Mouse (Mus musculus): Measurements from ENCODE around the gene Vwa1. TPM values are rescaled to one million over a fixed set of nuclear protein-coding genes. Genes with fewer than 3 reads are reported as not detected.
A peak's percentile ranks its signal among the peaks of the same experiment; 100 is the strongest.

Gene Vwa1
- polyA plus RNA-seq, 1 experiment from 2014 or later: 0.34 TPM

GRCm38 (mm10) chr4:155785246-155785645 lies 10.7 kb upstream of the Vwa1 start:
- Histone ChIP-seq H3K9me3 (replicated peaks; ENCODE audit: control insufficient read depth, low read length) (no peaks in the 10 kb centered on the region), H3K9ac (ENCODE audit: low read depth, low read length) (no peak overlapping the region), H3K4me1 (ENCODE audit: control insufficient read depth, low read depth, low read length) (peaks cover 9% of the 10 kb centered on the region), H3K27ac (ENCODE audit: low read length) (no peak overlapping the region), H3K4me3 (ENCODE audit: low read depth, low read length) (no peak overlapping the region), H3K36me3 (ENCODE audit: control insufficient read depth, insufficient read depth) (no peaks in the 10 kb centered on the region), H3K27me3 (ENCODE audit: control insufficient read depth, insufficient read depth, low read depth, low read length) (peaks cover 4% of the 10 kb centered on the region; the same call in 1 of the 2 replicates), H3K4me2 (ENCODE audit: low read depth, low read length) (no peak overlapping the region)
- 73% methylated on average over 10 of the region's 10 CpGs for WGBS (ENCODE audit: insufficient replicate concordance)
- ATAC-seq (ENCODE audit: low read depth): no peak

GRCm38 (mm10) chr4:155784081-155784701 lies 9.7 kb upstream of the Vwa1 start:
- H3K4me1 ChIP-seq (ENCODE audit: control insufficient read depth, low read depth, low read length): peaks cover 9% of the 10 kb centered on the region
- peaks cover 4% of the 10 kb centered on the region; the same call in 1 of the 2 replicates for H3K27me3 ChIP-seq (ENCODE audit: control insufficient read depth, insufficient read depth, low read depth, low read length)
- peak; percentile 74 for ATAC-seq (ENCODE audit: low read depth)
- H3K27ac ChIP-seq (ENCODE audit: low read length): peak overlapping the region; percentile 62
- WGBS (ENCODE audit: insufficient replicate concordance): 0% methylated on average over 52 of the region's 52 CpGs
- H3K4me3 ChIP-seq (ENCODE audit: low read depth, low read length): peak overlapping the region; percentile 68
- no peaks in the 10 kb centered on the region for H3K36me3 ChIP-seq (ENCODE audit: control insufficient read depth, insufficient read depth)
- no peaks in the 10 kb centered on the region for H3K9me3 ChIP-seq (replicated peaks; ENCODE audit: control insufficient read depth, low read length)
- peak overlapping the region; percentile 69 for H3K9ac ChIP-seq (ENCODE audit: low read depth, low read length)
- H3K4me2 ChIP-seq (ENCODE audit: low read depth, low read length): peak overlapping the region; percentile 93

- 39% methylated on average over 16 of the region's 16 CpGs for whole genome bisulfite sequencing (ENCODE audit: insufficient replicate concordance)
- H3K4me1 ChIP-seq (ENCODE audit: control insufficient read depth, low read depth, low read length): peaks cover 8% of the 10 kb centered on the region
- peak overlapping the region; percentile 68 for H3K4me3 ChIP-seq (ENCODE audit: low read depth, low read length)
- H3K36me3 ChIP-seq (ENCODE audit: control insufficient read depth, insufficient read depth): no peaks in the 10 kb centered on the region
- H3K4me2 ChIP-seq (ENCODE audit: low read depth, low read length): peak overlapping the region; percentile 93
- H3K27ac ChIP-seq (ENCODE audit: low read length): no peak overlapping the region
- ATAC-seq (ENCODE audit: low read depth): peak; percentile 10; the same call in 1 of the 2 replicates
- no peaks in the 10 kb centered on the region for H3K9me3 ChIP-seq (replicated peaks; ENCODE audit: control insufficient read depth, low read length)
- H3K27me3 ChIP-seq (ENCODE audit: control insufficient read depth, insufficient read depth, low read depth, low read length): peaks cover 6% of the 10 kb centered on the region
- peak overlapping the region; percentile 69 for H3K9ac ChIP-seq (ENCODE audit: low read depth, low read length)
Measured at GRCm38 (mm10) chr4:155783486-155784080, 9.1 kb upstream of the Vwa1 start.

GRCm38 (mm10) chr4:155780895-155781294 lies 6.4 kb upstream of the Vwa1 start:
- Histone ChIP-seq H3K27me3 (ENCODE audit: control insufficient read depth, insufficient read depth, low read depth, low read length) (peaks cover 13% of the 10 kb centered on the region), H3K9me3 (replicated peaks; ENCODE audit: control insufficient read depth, low read length) (no peaks in the 10 kb centered on the region), H3K9ac (ENCODE audit: low read depth, low read length) (no peak overlapping the region), H3K4me3 (ENCODE audit: low read depth, low read length) (no peak overlapping the region), H3K27ac (ENCODE audit: low read length) (no peak overlapping the region), H3K4me2 (ENCODE audit: low read depth, low read length) (no peak overlapping the region), H3K4me1 (ENCODE audit: control insufficient read depth, low read depth, low read length) (peaks cover 12% of the 10 kb centered on the region), H3K36me3 (ENCODE audit: control insufficient read depth, insufficient read depth) (no peaks in the 10 kb centered on the region)
- WGBS (ENCODE audit: insufficient replicate concordance): 31% methylated on average over 6 of the region's 6 CpGs
- ATAC-seq (ENCODE audit: low read depth): no peak

GRCm38 (mm10) chr4:155779498-155779897 lies 5.0 kb upstream of the Vwa1 start:
- Histone ChIP-seq H3K9me3 (replicated peaks; ENCODE audit: control insufficient read depth, low read length) (no peaks in the 10 kb centered on the region), H3K4me1 (ENCODE audit: control insufficient read depth, low read depth, low read length) (peaks cover 15% of the 10 kb centered on the region), H3K27ac (ENCODE audit: low read length) (no peak overlapping the region), H3K9ac (ENCODE audit: low read depth, low read length) (no peak overlapping the region), H3K36me3 (ENCODE audit: control insufficient read depth, insufficient read depth) (no peaks in the 10 kb centered on the region), H3K4me2 (ENCODE audit: low read depth, low read length) (no peak overlapping the region), H3K27me3 (ENCODE audit: control insufficient read depth, insufficient read depth, low read depth, low read length) (peaks cover 26% of the 10 kb centered on the region), H3K4me3 (ENCODE audit: low read depth, low read length) (no peak overlapping the region)
- WGBS (ENCODE audit: insufficient replicate concordance): 79% methylated on average over 4 of the region's 4 CpGs
- no peak for ATAC-seq (ENCODE audit: low read depth)

- H3K4me3 ChIP-seq (ENCODE audit: low read depth, low read length): no peak overlapping the region
- H3K9ac ChIP-seq (ENCODE audit: low read depth, low read length): no peak overlapping the region
- H3K36me3 ChIP-seq (ENCODE audit: control insufficient read depth, insufficient read depth): no peaks in the 10 kb centered on the region
- ATAC-seq (ENCODE audit: low read depth): no peak
- no peak overlapping the region for H3K4me2 ChIP-seq (ENCODE audit: low read depth, low read length)
- H3K9me3 ChIP-seq (replicated peaks; ENCODE audit: control insufficient read depth, low read length): no peaks in the 10 kb centered on the region
- whole genome bisulfite sequencing (ENCODE audit: insufficient replicate concordance): 54% methylated on average over 2 of the region's 2 CpGs
- H3K27ac ChIP-seq (ENCODE audit: low read length): no peak overlapping the region
- H3K4me1 ChIP-seq (ENCODE audit: control insufficient read depth, low read depth, low read length): peaks cover 18% of the 10 kb centered on the region
- H3K27me3 ChIP-seq (ENCODE audit: control insufficient read depth, insufficient read depth, low read depth, low read length): peaks cover 38% of the 10 kb centered on the region
Measured at GRCm38 (mm10) chr4:155777816-155778215, 3.3 kb upstream of the Vwa1 start.

- 27% methylated on average over 2 of the region's 2 CpGs for WGBS (ENCODE audit: insufficient replicate concordance)
Measured at GRCm38 (mm10) chr4:155776704-155777335, 2.3 kb upstream of the Vwa1 start.

GRCm38 (mm10) chr4:155775855-155776254 lies 1.4 kb upstream of the Vwa1 start:
- Histone ChIP-seq H3K9me3 (replicated peaks; ENCODE audit: control insufficient read depth, low read length) (no peaks in the 10 kb centered on the region), H3K36me3 (ENCODE audit: control insufficient read depth, insufficient read depth) (no peaks in the 10 kb centered on the region), H3K27me3 (ENCODE audit: control insufficient read depth, insufficient read depth, low read depth, low read length) (peaks cover 48% of the 10 kb centered on the region), H3K27ac (ENCODE audit: low read length) (no peak overlapping the region), H3K9ac (ENCODE audit: low read depth, low read length) (no peak overlapping the region), H3K4me2 (ENCODE audit: low read depth, low read length) (no peak overlapping the region), H3K4me3 (ENCODE audit: low read depth, low read length) (no peak overlapping the region), H3K4me1 (ENCODE audit: control insufficient read depth, low read depth, low read length) (peaks cover 18% of the 10 kb centered on the region)
- ATAC-seq (ENCODE audit: low read depth): no peak
- 60% methylated on average over 3 of the region's 3 CpGs for WGBS (ENCODE audit: insufficient replicate concordance)

More at GRCm38 (mm10) chr4:155776704-155777335, 2.3 kb upstream of the Vwa1 start:
- Histone ChIP-seq H3K4me1 (ENCODE audit: control insufficient read depth, low read depth, low read length) (peaks cover 18% of the 10 kb centered on the region), H3K9me3 (replicated peaks; ENCODE audit: control insufficient read depth, low read length) (no peaks in the 10 kb centered on the region), H3K27me3 (ENCODE audit: control insufficient read depth, insufficient read depth, low read depth, low read length) (peaks cover 46% of the 10 kb centered on the region), H3K9ac (ENCODE audit: low read depth, low read length) (no peak overlapping the region), H3K36me3 (ENCODE audit: control insufficient read depth, insufficient read depth) (no peaks in the 10 kb centered on the region), H3K4me3 (ENCODE audit: low read depth, low read length) (no peak overlapping the region), H3K27ac (ENCODE audit: low read length) (no peak overlapping the region), H3K4me2 (ENCODE audit: low read depth, low read length) (no peak overlapping the region)
- peak; percentile 12; the same call in 1 of the 2 replicates for ATAC-seq (ENCODE audit: low read depth)
